Mouse (Mus musculus): ENCODE results near the gene Haus4.

The Haus4 gene

DNA sequence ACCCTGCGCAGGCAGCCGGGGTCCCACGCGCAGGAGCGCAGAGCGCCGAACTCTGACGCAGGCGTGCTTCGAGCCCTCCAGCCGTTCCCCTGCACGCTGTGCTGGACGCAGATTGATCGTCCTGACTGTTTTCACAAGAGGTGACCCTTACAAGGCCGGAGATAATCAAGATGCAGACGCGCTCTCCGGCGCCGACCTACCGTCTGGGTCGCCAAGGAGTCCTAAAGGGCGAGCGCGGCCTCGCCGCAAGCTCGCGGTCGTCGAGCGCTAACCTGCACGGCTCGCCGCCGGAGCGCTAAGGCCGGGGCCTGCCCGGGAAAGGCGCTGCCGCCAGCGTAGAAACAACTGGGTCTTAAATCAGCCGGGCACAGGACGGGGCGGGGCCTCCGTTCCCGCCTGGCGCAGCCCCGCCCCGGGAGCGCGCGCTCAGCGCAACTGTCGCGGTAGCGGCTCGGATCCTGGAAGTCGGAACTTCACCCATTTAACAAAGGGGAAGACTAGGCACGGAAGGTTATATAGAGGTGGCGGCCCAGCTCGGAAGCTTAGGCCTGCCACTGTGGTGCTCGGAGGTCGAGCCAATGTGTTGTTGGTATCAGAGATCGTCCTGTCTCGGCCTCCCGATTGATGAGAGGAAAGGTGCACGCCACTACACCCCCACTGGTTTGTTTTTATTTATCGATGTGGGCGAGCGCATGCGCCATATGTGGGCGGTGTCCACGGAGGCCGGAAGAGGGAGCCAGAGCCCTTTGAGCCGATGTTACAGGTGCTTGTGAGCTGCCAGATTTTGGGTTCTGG lies at the start of gene Haus4:
Gene Haus4 (minus strand): TSS at position 642 of the 795 bp plus-strand sequence.
- DNase-seq (ENCODE audit: low read depth, low spot score) = peak; percentile 46

DNA sequence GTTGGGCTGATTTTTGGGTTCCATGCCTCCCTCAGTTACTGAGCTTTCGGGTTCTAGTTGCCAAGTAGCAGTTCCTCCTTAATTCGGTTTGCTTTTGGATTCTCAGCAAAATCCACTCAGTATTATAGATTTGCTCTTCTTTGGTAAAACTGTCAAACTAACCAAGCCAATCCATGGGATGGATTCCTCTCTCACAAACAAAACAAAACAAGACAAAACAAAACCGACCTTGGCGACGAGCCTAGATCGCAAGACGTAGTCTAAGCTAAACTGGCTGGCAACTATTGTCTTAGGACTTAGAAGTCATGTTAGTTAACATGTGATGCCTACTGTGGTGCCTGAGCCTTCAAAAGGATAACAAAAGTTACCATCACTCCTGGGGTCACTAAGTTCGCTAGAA lies 49.3 kb upstream of the Haus4 start:
- DNase-seq (ENCODE audit: low read depth, low spot score) = no peak

DNA sequence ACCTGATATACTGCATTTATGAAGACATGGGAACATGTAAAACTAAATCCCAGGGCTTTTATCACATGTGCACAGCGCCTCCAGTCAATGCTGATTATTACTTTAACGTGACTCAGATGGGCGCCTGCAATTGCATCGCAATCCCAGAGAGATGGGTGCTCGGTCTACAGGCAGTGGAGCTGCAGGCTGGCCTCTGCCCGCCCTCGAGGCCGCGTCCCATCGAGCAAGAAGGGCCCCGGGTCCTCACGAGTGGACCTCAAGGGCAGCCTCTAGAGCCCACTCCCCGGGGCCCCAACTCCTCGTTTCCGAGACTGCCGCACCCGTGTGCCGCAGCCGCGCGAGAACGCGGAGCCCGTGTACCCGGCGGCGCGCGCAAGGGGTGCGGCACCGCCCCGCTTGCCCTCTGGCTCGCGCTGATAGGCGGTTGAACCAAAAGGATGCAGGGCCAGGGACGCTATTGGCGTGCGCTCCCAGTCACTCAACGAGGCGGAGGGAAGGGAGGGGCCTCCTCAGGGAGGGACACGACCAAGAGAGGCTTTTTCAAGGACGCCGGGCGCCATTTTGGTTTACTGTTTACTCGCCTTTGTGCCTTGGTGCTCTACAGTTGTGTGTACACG lies 48.7 kb upstream of the Haus4 start:
- DNase-seq (ENCODE audit: low read depth, low spot score) = peak; percentile 96

DNA sequence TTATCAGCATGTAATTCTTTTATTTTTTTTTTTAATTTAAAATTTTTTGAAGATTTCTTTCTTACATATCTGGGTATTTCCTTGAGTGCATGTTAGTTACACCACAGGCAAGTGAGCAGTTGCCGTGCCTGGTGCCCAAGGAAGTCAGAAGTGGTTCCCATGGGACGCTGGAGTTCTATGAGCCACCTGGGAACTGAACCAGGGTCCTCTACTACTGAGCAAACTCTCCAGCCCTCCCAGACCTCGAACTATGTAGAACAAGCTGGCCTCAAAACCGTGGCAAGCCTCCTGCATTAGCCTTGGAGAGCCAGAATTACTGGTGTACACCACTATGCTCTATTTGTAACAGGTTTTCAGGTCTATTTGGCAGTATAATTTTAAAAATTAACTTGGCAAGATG lies 48.2 kb upstream of the Haus4 start:
- DNase-seq (ENCODE audit: low read depth, low spot score) = no peak

DNA sequence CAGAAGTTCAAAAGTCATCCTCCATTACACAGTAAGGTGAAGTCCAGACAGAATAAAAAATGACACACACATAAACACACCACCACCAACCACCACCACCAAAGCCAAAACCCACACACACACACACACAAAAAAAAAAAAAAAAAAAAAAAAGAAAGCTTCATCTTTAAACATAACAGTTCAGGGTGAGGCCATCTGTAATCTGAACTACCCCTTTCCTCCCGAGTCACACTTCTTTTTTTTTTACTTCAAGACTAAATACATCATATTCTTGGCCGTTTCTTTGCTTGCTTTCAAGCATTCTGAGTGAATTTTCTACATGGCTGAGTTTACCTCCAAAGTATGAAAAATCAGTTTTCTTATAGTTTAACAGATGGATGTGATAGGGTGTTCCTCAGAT lies 47.2 kb upstream of the Haus4 start:
- DNase-seq (ENCODE audit: low read depth, low spot score) = no peak

DNA sequence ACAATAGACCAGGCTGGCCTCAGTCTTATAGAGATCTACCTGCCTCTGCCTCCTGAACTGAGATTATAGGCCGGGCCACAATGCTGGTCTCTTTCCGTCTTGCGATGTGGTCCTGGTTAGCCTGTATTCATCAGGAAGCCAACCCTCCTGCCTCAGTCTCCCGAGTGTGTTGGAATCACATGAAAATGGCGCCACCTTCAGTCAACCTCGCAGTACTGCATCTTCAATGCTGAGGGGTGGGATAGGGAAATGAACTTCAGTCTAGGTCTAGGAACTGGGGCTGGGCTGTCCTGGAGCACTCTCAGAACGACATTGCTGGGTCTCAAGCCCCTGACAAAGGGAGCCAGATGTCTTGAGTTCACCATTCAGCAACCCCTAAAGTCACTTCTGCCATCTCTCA lies 42.7 kb upstream of the Haus4 start:
- DNase-seq (ENCODE audit: low read depth, low spot score) = no peak

DNA sequence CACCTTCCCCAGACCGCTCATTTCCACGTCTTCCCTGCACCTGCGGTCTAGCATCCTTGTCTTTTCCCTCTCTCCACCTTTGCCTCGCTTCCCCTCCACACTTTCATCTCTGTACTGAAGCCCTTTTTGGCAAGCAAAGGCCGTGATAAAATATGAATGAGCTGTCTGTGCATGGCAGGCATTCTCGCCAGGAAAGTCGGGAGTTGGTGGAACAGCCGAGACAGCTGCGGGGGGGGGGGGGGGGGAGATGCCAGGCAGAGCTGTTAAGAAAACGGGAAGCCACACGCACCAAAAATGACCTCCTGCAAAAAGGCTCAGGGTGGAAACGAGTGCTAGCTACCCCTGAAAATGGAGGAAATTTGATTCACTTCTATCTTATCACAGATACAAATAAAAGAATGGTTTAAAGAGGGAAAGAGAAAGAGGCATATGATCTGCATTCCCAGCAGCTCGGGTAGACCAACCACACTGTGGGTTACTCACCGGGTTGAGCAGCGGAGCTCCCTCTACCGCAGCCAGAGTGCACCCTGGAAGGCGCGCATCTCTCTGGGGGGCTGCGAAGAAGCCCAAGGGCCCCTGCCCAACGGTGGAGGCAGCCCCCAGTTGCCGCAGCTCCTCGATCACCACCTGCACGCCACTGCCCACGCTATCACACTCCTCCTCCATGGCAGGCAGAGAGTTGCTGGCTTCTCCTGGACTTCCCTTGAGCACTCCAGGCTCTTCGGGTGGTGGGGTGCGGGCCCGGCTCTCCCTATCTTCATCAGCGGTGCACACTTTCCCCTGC lies 40.4 kb upstream of the Haus4 start:
- no peak for DNase-seq (ENCODE audit: low read depth, low spot score)

DNA sequence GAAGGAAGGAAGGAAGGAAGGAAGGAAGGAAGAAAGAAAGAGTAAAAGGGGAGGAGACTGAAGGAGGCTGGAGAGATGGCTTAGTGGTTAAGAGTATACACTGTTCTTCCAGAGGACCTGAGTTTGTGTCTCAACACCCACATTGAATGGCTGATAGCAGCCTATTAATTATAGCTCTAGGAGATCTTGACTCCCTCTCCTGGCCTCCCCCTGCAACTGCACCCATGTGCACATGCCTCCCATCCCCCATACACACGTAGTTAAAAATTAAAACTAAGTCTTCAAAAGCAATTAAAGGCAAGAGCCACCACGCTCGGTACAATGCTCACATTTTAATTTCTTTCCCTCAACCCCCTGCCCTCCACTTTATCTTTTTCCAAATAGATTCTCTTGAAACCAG lies 39.6 kb upstream of the Haus4 start:
- no peak for DNase-seq (ENCODE audit: low read depth, low spot score)

DNA sequence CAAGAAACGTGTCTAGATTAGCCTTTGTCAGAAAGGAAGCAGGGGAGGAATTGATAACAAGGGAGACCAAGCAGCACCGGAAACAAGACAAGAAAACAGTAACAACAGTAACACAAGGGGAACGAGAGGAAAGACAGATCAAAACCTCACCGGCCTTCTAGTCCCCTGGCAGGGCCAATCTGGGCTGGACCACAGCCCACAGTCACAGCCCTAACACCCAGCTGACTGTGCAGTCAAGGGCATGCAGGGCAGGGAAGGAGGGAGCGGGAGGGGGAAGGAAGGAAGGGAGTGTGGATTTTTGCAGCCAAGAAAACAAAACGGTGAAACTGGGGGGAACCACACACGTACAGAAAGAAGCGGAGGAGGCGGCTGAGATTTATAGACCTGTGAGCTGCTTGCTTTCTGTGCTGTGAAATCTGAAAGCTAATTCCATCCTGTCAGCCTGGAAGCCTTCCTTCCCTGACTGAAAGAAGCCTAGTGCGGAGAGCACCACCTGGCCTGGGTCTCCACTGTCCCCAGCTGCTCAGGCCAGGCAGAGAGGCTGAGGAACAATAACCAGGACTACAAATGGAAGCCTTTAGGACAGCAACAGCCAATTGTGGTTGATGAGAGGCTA lies 38.0 kb upstream of the Haus4 start:
- no peak for DNase-seq (ENCODE audit: low read depth, low spot score)

DNA sequence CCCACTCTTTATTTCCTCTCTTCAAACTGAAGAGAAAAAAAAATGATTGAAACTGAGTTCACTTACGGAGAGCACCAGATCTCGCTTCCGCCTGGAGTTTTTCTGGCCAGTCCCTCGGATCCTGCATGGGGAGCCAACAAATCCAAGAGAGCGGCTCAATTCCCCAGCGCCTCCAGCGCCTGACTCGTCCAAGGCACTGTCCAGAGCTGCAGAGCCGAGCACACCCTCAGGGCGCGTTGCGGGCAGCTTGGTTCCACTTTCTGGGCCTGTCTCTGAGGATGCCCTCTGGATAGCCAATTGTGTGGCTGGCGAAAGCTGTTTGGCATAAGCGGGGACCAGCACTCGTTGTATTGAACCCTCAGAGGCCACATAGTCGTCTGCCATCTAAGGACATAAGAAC lies 36.6 kb upstream of the Haus4 start:
- DNase-seq (ENCODE audit: low read depth, low spot score) = no peak

DNA sequence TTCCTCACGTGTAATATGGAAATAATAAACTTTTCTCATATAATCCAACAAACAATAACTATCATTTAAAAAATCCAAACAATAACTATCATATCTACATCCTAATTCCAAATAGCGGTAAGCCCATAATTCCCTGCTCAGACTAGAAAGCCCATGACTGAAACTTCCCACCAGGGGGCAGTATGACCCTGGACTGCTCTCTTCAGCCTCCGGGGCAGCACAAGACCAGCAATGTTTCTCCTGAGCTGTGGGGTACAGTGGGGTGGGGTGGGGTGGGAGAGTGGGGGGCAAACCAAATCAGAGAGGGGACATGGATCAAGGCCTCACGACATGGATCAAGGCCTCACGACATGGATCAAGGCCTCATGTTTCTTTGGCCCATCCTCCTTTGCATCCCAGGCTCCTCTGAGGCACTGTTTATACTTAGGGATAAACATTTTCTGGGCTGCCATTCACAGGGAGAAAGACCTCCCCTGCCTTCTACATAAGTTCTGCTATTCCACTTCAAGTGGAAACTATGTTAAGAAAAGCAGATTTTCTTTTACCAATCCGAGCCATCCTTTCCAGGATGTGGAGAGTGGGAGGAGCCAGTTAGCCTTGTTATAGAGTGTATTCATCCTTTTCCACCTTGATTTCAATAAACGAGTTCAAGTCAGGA lies 29.4 kb upstream of the Haus4 start:
- DNase-seq (ENCODE audit: low read depth, low spot score) = no peak

DNA sequence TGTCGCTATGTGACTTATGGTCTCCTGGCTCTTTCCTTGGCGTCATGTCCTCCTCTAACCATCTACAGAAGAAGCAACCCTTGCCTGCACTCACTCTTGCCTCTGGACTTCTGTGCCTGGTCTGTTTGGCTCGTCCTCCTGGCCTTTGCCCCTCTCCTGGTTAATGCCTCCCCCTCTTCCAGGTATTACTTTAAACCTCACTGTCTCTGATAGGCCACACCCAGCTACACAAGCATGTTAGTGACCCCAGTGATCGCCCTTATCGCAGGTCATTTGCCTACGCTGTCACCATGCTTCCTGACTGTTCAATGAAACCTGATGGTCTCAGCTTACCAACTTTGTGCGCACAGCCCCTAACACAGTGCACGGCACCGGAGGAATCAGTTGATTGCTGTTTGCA lies 28.1 kb upstream of the Haus4 start:
- no peak for DNase-seq (ENCODE audit: low read depth, low spot score)

DNA sequence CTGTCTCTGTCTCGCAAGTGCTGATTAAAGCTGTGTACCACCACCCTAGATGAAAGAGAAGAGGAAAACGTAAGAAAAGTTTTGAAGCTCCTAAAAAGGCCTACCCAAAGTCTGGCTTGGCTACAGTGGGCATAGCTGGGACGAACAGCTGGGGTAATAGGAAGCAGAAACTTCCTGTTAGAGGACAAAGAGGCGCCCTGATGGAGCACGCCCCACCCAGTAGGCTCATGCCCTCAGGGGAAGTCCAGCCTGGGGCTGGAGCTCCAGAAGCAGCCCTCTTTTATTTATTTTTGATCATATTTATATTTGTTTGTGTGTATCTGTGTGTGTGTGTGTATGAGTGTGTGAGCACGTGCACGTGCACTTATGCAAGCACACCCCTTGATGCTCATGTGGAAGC lies 25.2 kb upstream of the Haus4 start:
- no peak for DNase-seq (ENCODE audit: low read depth, low spot score)

DNA sequence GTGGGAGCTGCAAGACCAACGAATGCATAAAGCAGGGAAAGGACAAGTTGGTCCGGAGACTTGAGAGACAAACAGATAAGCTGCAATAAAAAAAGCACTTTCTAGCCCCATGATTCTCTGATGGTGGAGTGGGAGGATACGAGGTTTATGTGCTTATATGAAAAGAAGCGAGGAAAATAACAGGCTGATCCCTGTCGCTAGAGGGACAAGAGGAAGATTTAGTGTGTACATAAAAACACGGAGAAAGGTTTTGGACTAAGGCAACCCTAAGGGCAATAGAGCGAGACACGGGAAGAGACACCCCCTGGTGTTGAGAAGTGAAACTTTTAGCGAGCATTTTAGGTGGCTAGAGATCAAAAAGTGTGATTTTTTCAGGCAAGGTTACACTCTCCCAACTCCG lies 23.6 kb upstream of the Haus4 start:
- DNase-seq (ENCODE audit: low read depth, low spot score) = no peak

DNA sequence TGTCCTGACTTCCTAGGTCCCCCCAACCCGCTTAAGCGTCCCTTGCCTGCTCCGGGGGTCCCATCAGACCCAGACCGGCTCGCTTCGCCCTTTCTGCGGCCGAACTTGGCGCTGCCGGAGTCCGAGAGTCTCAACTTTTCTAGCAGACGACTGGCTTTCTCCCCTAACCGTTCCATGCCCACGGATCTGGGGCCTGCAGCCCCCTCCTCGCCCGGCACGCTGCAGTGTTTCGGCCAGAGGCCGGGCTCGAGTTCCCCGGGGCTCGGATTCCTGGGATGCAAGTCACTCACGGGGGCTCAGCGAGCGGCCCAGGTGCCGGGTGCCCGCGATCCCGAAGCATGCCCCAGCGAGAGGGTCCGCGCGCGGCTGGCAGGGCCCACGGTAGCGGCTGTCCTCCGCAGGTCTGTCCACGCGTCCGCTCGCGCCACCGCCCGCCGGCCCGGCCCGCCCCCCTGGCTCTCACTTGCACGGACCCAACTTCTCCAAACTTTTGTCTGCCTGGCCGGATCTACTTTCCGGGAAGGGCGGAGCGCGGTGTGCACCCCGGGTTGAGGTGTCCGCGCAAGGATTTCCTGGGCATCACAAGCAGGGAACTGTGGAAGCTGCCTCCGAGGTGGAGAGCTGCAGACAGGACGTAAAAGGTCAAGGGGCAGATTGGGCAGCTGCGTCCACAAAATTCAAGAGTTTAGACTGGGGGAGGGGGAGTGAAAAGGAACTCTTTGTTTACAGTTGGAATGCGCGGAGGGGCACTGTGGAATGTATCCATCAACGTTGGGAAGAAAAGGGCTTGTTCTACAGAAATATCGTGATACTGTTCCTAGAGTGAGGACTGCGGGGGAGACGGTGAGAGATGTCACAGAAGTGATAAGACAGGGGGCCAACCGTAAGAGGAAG lies 22.9 kb upstream of the Haus4 start, which contains the start of gene Ajuba:
Gene Ajuba (minus strand): TSS at position 470 of the 894 bp plus-strand sequence.
- DNase-seq (ENCODE audit: low read depth, low spot score) = peak; percentile 55

DNA sequence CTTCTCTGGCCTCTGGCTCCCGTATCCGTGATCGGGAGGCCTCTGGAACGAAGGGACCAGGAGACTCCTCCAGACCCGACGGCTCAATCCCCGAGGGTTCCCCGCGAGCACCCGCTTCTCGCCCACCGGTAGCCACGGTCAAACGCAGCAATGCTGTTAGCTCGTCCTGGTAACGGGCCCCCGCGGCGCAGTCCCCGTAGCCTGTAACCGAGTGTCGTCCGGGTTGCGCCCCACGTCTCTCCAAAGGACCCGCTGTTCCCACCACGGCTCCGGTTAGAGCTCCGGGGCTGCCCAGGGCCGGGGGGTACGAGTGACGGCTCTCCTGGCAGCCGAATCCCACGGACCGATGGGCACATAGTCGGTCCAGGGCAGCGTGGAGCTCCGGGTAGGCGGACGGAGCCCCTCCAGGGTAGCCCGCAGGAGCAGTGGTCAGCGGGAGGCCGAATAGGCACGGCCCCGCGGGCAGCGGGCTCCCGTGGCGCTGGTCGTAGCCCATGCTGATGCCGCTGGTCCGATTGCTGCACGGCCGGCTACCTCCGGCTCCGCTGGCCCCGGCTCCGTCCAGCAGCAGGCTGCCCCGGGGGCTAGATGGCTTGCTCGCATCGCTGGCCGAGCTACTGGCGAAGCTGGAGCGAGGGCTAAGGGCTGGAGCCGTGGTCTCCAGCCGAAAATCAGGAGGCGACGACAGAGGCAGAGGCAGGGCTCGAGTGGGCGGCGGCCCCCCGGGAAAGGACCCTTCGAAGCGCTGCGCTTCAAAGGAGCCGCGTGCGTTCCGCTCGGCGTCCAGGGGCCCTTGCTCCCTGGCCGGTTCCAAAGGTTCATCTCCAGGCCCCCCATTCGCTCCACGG lies 22.0 kb upstream of the Haus4 start:
- no peak for DNase-seq (ENCODE audit: low read depth, low spot score)

DNA sequence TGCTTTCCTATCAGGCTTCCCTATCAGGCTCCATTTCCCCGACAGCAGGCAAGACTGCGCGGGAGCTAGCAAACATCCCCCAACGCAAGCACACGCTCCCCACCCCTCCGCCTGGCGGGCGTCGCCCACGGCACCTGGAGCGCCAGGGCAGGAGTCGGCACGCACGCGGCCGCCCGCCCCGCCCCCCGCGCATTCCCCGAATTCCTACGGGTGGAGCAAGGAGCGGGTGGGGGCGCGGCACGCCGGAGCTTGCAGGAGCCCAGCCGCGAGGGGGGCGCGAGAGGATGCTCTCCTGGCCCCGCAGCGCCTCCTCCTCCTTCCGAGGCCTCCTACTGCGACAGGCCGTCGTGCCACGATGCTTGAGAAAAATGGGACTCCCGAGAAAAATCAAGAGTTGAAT lies 21.2 kb upstream of the Haus4 start:
- DNase-seq (ENCODE audit: low read depth, low spot score) = no peak

DNA sequence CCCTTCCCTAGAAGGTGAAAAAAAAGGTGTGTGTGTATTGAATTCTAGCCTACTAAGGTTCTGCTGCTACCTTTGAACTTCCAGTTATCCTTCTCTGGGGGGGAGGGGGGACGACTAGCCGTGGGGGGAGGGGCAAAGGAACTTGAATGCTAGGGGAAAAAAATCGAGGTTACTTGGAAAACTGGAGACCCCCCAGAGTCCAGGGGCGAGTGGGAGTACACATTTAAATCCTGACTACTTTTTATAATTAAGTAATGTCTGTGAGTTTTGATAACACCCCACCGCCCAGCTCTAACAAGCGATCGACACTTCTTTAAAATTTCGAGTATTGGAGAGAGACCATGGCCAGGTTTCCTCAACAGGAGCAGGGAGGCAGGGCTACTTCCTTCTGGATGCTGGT lies 20.6 kb upstream of the Haus4 start:
- DNase-seq (ENCODE audit: low read depth, low spot score) = no peak

DNA sequence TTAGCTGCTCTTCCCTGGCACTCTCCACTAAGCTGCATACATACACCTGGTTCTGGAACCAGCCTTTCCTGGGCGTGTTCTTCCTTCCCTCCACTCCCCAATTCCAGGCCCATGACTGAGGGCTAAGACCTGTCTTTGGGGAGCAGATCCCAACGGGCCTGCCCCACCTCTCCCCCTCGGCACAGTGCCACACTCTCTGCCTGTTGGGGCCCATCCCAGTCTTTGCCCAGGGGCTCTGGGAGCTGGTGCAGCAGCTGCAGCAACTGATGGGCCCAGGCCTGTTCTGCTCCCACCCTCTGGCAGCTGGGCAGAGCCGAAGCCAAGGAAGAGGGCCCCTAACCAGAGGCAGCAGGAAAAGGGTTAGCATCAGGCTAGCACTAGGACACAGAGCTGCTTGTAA lies 19.8 kb upstream of the Haus4 start:
- DNase-seq (ENCODE audit: low read depth, low spot score) = no peak
